Mouse (Mus musculus) heart, adult 9 months (tissue): ENCODE results near the gene Kif3c.

Experiments used
- DNase-seq, 2 experiments: peaks; one replicate each; pipeline ENCODE4 v3.0.0; 2022; ENCODE audit warnings: low spot score in 2 of 2

Gene Kif3c

GRCm38 (mm10) chr12:3425375-3426341 is 60.7 kb downstream of the Kif3c start:
- peak in 1 of 2 experiments; percentile 30 for DNase-seq

- peak; percentile 99 for DNase-seq
Measured at GRCm38 (mm10) chr12:3426530-3427034, 61.6 kb downstream of the Kif3c start, which contains the start of gene Asxl2. Gene Asxl2, plus strand, starts transcription at chr12:3426857.

- peak; percentile 76 to 83 for DNase-seq
Measured at GRCm38 (mm10) chr12:3427067-3427889, 62.3 kb downstream of the Kif3c start.

- no peak for DNase-seq
Measured at GRCm38 (mm10) chr12:3427891-3428775, 63.2 kb downstream of the Kif3c start.

- no peak for DNase-seq
Measured at GRCm38 (mm10) chr12:3429681-3430442, 64.9 kb downstream of the Kif3c start.

- no peak for DNase-seq
Measured at GRCm38 (mm10) chr12:3430443-3430753, 65.5 kb downstream of the Kif3c start.

- DNase-seq, result no peak
Measured at GRCm38 (mm10) chr12:3430985-3431384, 66.1 kb downstream of the Kif3c start.

- no peak for DNase-seq
Measured at GRCm38 (mm10) chr12:3433736-3434135, 68.8 kb downstream of the Kif3c start.

- no peak for DNase-seq
Measured at GRCm38 (mm10) chr12:3436446-3436845, 71.5 kb downstream of the Kif3c start.

- no peak for DNase-seq
Measured at GRCm38 (mm10) chr12:3437815-3438214, 72.9 kb downstream of the Kif3c start.

- DNase-seq, result no peak
Measured at GRCm38 (mm10) chr12:3440916-3441315, 76.0 kb downstream of the Kif3c start.

GRCm38 (mm10) chr12:3441361-3441760 is 76.4 kb downstream of the Kif3c start:
- no peak for DNase-seq

GRCm38 (mm10) chr12:3453554-3453953 is 88.6 kb downstream of the Kif3c start:
- no peak for DNase-seq
